Mouse (Mus musculus) hindbrain, embryonic 12.5 days (tissue): Measurements from ENCODE around the gene Atp2a1. TPM values are rescaled to one million over a fixed set of nuclear protein-coding genes. Genes with fewer than 3 reads are reported as not detected.

Source experiments
- ATAC-seq: fragments of 200-750 bp; cut with Nextera tagmentation; 2 replicates; pipeline ENCODE4 v1.8.0; 2017; ENCODE audit warnings: moderate TSS enrichment; ENCODE audit not compliant: low FRiP score
- H3K27ac ChIP-seq: fragments of 300-500 bp; sonication (generic); 2 replicates; pipeline ENCODE4 v1.5.1; 2016; ENCODE audit warnings: mild to moderate bottlenecking
- H3K27me3 ChIP-seq: fragments of 300-500 bp; sonication (generic); 2 replicates; pipeline ENCODE4 v1.6.1; 2016; ENCODE audit warnings: mild to moderate bottlenecking
- H3K36me3 ChIP-seq: fragments of 300-500 bp; sonication (generic); 2 replicates; pipeline ENCODE4 v1.6.1; 2016; ENCODE audit warnings: mild to moderate bottlenecking
- H3K4me1 ChIP-seq: fragments of 300-500 bp; sonication (generic); 2 replicates; pipeline ENCODE4 v1.6.1; 2016
- H3K4me2 ChIP-seq: fragments of 300-500 bp; sonication (generic); replicated peaks from 2 replicates; pipeline ENCODE4 v1.6.1; 2016; ENCODE audit warnings: mild to moderate bottlenecking
- H3K4me3 ChIP-seq: fragments of 300-500 bp; sonication (generic); 2 replicates; pipeline ENCODE4 v1.5.1; 2016; ENCODE audit warnings: mild to moderate bottlenecking
- H3K9ac ChIP-seq: fragments of 300-500 bp; sonication (generic); 2 replicates; pipeline ENCODE4 v1.6.1; 2016; ENCODE audit warnings: mild to moderate bottlenecking, moderate library complexity
- H3K9me3 ChIP-seq: fragments of 300-500 bp; sonication (generic); replicated peaks from 2 replicates; pipeline ENCODE4 v1.6.1; 2016; ENCODE audit warnings: mild to moderate bottlenecking
- WGBS: fragments of 180-500 bp; shearing (Covaris S2); methylation state at CpG from one replicate; pipeline ENCODE4 v1.1.7; 2016; 5-methylcytosine and 5-hydroxymethylcytosine counted together
- polyA plus RNA-seq: library from polyadenylated mRNA; unstranded; fragments of >200 nt; fragmentation: Nextera tagmentation; extraction: Ambion mirVana; gene quantifications from 2 replicates; pipeline ENCODE4 v1.2.1, GENCODE M21; 2016

The Atp2a1 gene
- 4.1 and 16.7 TPM in 2 replicates for polyA plus RNA-seq

- 0 out of 2 replicates have a peak, but pooled peaks cover 4% of the 10 kb centered on the region for H3K4me1 ChIP-seq
- no peaks in the 10 kb centered on the region for H3K27me3 ChIP-seq
- 38% methylated on average over 5 of the region's 5 CpGs for WGBS
- peak within 1 kb of the TSS; percentile 32; the same call in 1 of the 2 replicates for H3K9ac ChIP-seq
- H3K27ac ChIP-seq = no peak within 1 kb of the TSS
- H3K4me3 ChIP-seq = no peak within 1 kb of the TSS
- no peaks in the 10 kb centered on the region for H3K9me3 ChIP-seq
- H3K4me2 ChIP-seq = no peak within 1 kb of the TSS
- H3K36me3 ChIP-seq = peaks cover 19% of the 10 kb centered on the region
- ATAC-seq = no peak
These were observed at the start of gene Atp2a1 for GRCm38 (mm10) chr7:126463004-126463403. Atp2a1 (minus strand) TSS chr7:126463108.

- 82% methylated on average over 3 of the region's 3 CpGs for WGBS
- Histone ChIP-seq H3K9ac (no peak overlapping the region), H3K4me2 (no peak overlapping the region), H3K4me3 (no peak overlapping the region), H3K27ac (no peak overlapping the region), H3K36me3 (no peaks in the 10 kb centered on the region), H3K9me3 (no peaks in the 10 kb centered on the region), H3K4me1 (no peaks in the 10 kb centered on the region), H3K27me3 (no peaks in the 10 kb centered on the region)
- ATAC-seq = no peak
These were observed 48.4 kb upstream of the Atp2a1 start for GRCm38 (mm10) chr7:126511287-126511686.

- Histone ChIP-seq H3K27ac (no peak overlapping the region), H3K4me1 (peaks cover 6% of the 10 kb centered on the region; the same call in 1 of the 2 replicates), H3K27me3 (no peaks in the 10 kb centered on the region), H3K9ac (no peak overlapping the region), H3K36me3 (no peaks in the 10 kb centered on the region), H3K9me3 (no peaks in the 10 kb centered on the region), H3K4me2 (no peak overlapping the region), H3K4me3 (no peak overlapping the region)
- WGBS = 88% methylated on average over 8 of the region's 8 CpGs
- no peak for ATAC-seq
These were observed 44.3 kb upstream of the Atp2a1 start for GRCm38 (mm10) chr7:126507126-126507778.

GRCm38 (mm10) chr7:126504913-126505312 lies 42.0 kb upstream of the Atp2a1 start:
- H3K9ac ChIP-seq = no peak overlapping the region
- H3K27me3 ChIP-seq = no peaks in the 10 kb centered on the region
- H3K36me3 ChIP-seq = peaks cover 12% of the 10 kb centered on the region
- H3K9me3 ChIP-seq = no peaks in the 10 kb centered on the region
- no peak overlapping the region for H3K4me3 ChIP-seq
- WGBS = 98% methylated on average over 2 of the region's 2 CpGs
- ATAC-seq = no peak
- no peak overlapping the region for H3K27ac ChIP-seq
- H3K4me1 ChIP-seq = peaks cover 14% of the 10 kb centered on the region
- no peak overlapping the region for H3K4me2 ChIP-seq

GRCm38 (mm10) chr7:126503273-126503878 lies 40.5 kb upstream of the Atp2a1 start, which contains the start of gene Atxn2l:
Atxn2l (minus strand) TSS chr7:126503437.
- peak within 1 kb of the TSS; percentile 100 for H3K4me3 ChIP-seq
- WGBS = under 1% methylated on average over 67 of the region's 72 CpGs
- H3K27ac ChIP-seq = peak within 1 kb of the TSS; percentile 100
- peak within 1 kb of the TSS; percentile 76 for H3K4me2 ChIP-seq
- H3K9ac ChIP-seq = peak within 1 kb of the TSS; percentile 100
- ATAC-seq = peak; percentile 88
- peaks cover 14% of the 10 kb centered on the region for H3K4me1 ChIP-seq
- H3K9me3 ChIP-seq = no peaks in the 10 kb centered on the region
- H3K36me3 ChIP-seq = peaks cover 28% of the 10 kb centered on the region
- H3K27me3 ChIP-seq = no peaks in the 10 kb centered on the region

- Histone ChIP-seq H3K4me1 (peaks cover 14% of the 10 kb centered on the region), H3K4me2 (peak overlapping the region; percentile 76), H3K27ac (peak overlapping the region; percentile 100), H3K4me3 (peak overlapping the region; percentile 100), H3K9ac (peak overlapping the region; percentile 100), H3K27me3 (no peaks in the 10 kb centered on the region), H3K9me3 (no peaks in the 10 kb centered on the region), H3K36me3 (peaks cover 34% of the 10 kb centered on the region)
- ATAC-seq = no peak; the same call in 1 of the 2 replicates
- WGBS = under 1% methylated on average over 40 of the region's 40 CpGs
These were observed 39.8 kb upstream of the Atp2a1 start for GRCm38 (mm10) chr7:126502751-126503150.

- no peaks in the 10 kb centered on the region for H3K27me3 ChIP-seq
- no peaks in the 10 kb centered on the region for H3K9me3 ChIP-seq
- H3K27ac ChIP-seq = peak overlapping the region; percentile 100
- peak overlapping the region; percentile 76 for H3K4me2 ChIP-seq
- peak overlapping the region; percentile 100 for H3K9ac ChIP-seq
- peaks cover 14% of the 10 kb centered on the region for H3K4me1 ChIP-seq
- under 1% methylated on average over 49 of the region's 57 CpGs for WGBS
- peak overlapping the region; percentile 100 for H3K4me3 ChIP-seq
- peak; percentile 93 for ATAC-seq
- H3K36me3 ChIP-seq = peaks cover 40% of the 10 kb centered on the region
These were observed 39.3 kb upstream of the Atp2a1 start for GRCm38 (mm10) chr7:126502023-126502741.

- no peak for ATAC-seq
- Histone ChIP-seq H3K9me3 (no peaks in the 10 kb centered on the region), H3K4me2 (peak overlapping the region; percentile 76), H3K27me3 (no peaks in the 10 kb centered on the region), H3K36me3 (peaks cover 45% of the 10 kb centered on the region), H3K4me3 (peak overlapping the region; percentile 100), H3K4me1 (peaks cover 14% of the 10 kb centered on the region), H3K9ac (peak overlapping the region; percentile 100), H3K27ac (peak overlapping the region; percentile 100)
- 4% methylated on average over 9 of the region's 9 CpGs for WGBS
These were observed 38.7 kb upstream of the Atp2a1 start for GRCm38 (mm10) chr7:126501684-126502022.

GRCm38 (mm10) chr7:126499416-126499815 lies 36.5 kb upstream of the Atp2a1 start:
- Histone ChIP-seq H3K36me3 (peaks cover 67% of the 10 kb centered on the region), H3K9me3 (no peaks in the 10 kb centered on the region), H3K4me3 (no peak overlapping the region), H3K4me2 (no peak overlapping the region), H3K27me3 (no peaks in the 10 kb centered on the region), H3K27ac (no peak overlapping the region), H3K4me1 (peaks cover 14% of the 10 kb centered on the region), H3K9ac (no peak overlapping the region)
- WGBS = 95% methylated on average over 7 of the region's 7 CpGs
- no peak for ATAC-seq

GRCm38 (mm10) chr7:126497966-126498365 lies 35.1 kb upstream of the Atp2a1 start:
- H3K9ac ChIP-seq = no peak overlapping the region
- peaks cover 8% of the 10 kb centered on the region for H3K4me1 ChIP-seq
- H3K9me3 ChIP-seq = no peaks in the 10 kb centered on the region
- 92% methylated on average over 12 of the region's 12 CpGs for WGBS
- H3K27me3 ChIP-seq = no peaks in the 10 kb centered on the region
- ATAC-seq = no peak
- peaks cover 82% of the 10 kb centered on the region for H3K36me3 ChIP-seq
- no peak overlapping the region for H3K4me3 ChIP-seq
- no peak overlapping the region for H3K27ac ChIP-seq
- no peak overlapping the region for H3K4me2 ChIP-seq

- H3K27me3 ChIP-seq = no peaks in the 10 kb centered on the region
- H3K9ac ChIP-seq = no peak overlapping the region
- H3K4me1 ChIP-seq = peaks cover 15% of the 10 kb centered on the region
- no peaks in the 10 kb centered on the region for H3K9me3 ChIP-seq
- no peak overlapping the region for H3K4me2 ChIP-seq
- 92% methylated on average over 5 of the region's 5 CpGs for WGBS
- peaks cover 95% of the 10 kb centered on the region for H3K36me3 ChIP-seq
- no peak overlapping the region for H3K4me3 ChIP-seq
- ATAC-seq = no peak
- no peak overlapping the region for H3K27ac ChIP-seq
These were observed 33.6 kb upstream of the Atp2a1 start for GRCm38 (mm10) chr7:126496475-126496874.

GRCm38 (mm10) chr7:126494120-126494519 lies 31.2 kb upstream of the Atp2a1 start:
- 96% methylated on average over 6 of the region's 6 CpGs for WGBS
- no peaks in the 10 kb centered on the region for H3K27me3 ChIP-seq
- H3K4me3 ChIP-seq = no peak overlapping the region
- H3K9me3 ChIP-seq = no peaks in the 10 kb centered on the region
- peaks cover 7% of the 10 kb centered on the region; the same call in 1 of the 2 replicates for H3K4me1 ChIP-seq
- H3K36me3 ChIP-seq = peaks cover 96% of the 10 kb centered on the region
- no peak overlapping the region for H3K4me2 ChIP-seq
- no peak for ATAC-seq
- H3K9ac ChIP-seq = no peak overlapping the region
- no peak overlapping the region for H3K27ac ChIP-seq
